Mouse (Mus musculus): ENCODE measurements around the gene Olfr651. TPM values are rescaled to one million over a fixed set of nuclear protein-coding genes. Genes with fewer than 3 reads are reported as not detected.

Gene Olfr651
- polyA plus RNA-seq, 1 experiment from 2014 or later, result not detected

Other genes starting within 250 kb of the Olfr651 start
- gene Trim12a, start 234.7 kb upstream of the Olfr651 start, polyA plus RNA-seq (2016; fragmentation: Nextera tagmentation; extraction: Ambion mirVana), result 4.8 and 6.9 TPM in 2 replicates
- gene Trim34b, start 220.7 kb upstream of the Olfr651 start, polyA plus RNA-seq (2016; fragmentation: Nextera tagmentation; extraction: Ambion mirVana), result 0.09 TPM in 1 of 2 replicates, not detected in the other
- gene Trim12c, start 196.8 kb upstream of the Olfr651 start, polyA plus RNA-seq (2016; fragmentation: Nextera tagmentation; extraction: Ambion mirVana), result 1.2 and 1.6 TPM in 2 replicates
- not detected in 2 replicates for gene Trim30b, start 180.2 kb upstream of the Olfr651 start, polyA plus RNA-seq (2016; fragmentation: Nextera tagmentation; extraction: Ambion mirVana)
- not detected in 2 replicates for gene Trim30c, start 149.3 kb upstream of the Olfr651 start, polyA plus RNA-seq (2016; fragmentation: Nextera tagmentation; extraction: Ambion mirVana)
- gene Trim30a, start 84.9 kb upstream of the Olfr651 start, polyA plus RNA-seq (2016; fragmentation: Nextera tagmentation; extraction: Ambion mirVana), result 0.44 and 0.59 TPM in 2 replicates
- 0.09 and 0.13 TPM in 2 replicates for gene Trim30d, start 42.3 kb upstream of the Olfr651 start, polyA plus RNA-seq (2016; fragmentation: Nextera tagmentation; extraction: Ambion mirVana)
- gene Olfr652, start 10.8 kb downstream of the Olfr651 start, polyA plus RNA-seq (2016; fragmentation: Nextera tagmentation; extraction: Ambion mirVana), result not detected in 2 replicates
- not detected in 2 replicates for gene Olfr653, start 27.2 kb downstream of the Olfr651 start, polyA plus RNA-seq (2016; fragmentation: Nextera tagmentation; extraction: Ambion mirVana)
- not detected in 2 replicates for gene Olfr654, start 36.9 kb downstream of the Olfr651 start, polyA plus RNA-seq (2016; fragmentation: Nextera tagmentation; extraction: Ambion mirVana)
- gene Olfr655, start 51.6 kb downstream of the Olfr651 start, polyA plus RNA-seq (2016; fragmentation: Nextera tagmentation; extraction: Ambion mirVana), result 0.07 TPM in 1 of 2 replicates, not detected in the other
- gene Olfr656, start 63.8 kb downstream of the Olfr651 start, polyA plus RNA-seq (2016; fragmentation: Nextera tagmentation; extraction: Ambion mirVana), result not detected in 2 replicates
- not detected in 2 replicates for gene Olfr657, start 74.7 kb downstream of the Olfr651 start, polyA plus RNA-seq (2016; fragmentation: Nextera tagmentation; extraction: Ambion mirVana)
- not detected in 2 replicates for gene Olfr658, start 97.2 kb downstream of the Olfr651 start, polyA plus RNA-seq (2016; fragmentation: Nextera tagmentation; extraction: Ambion mirVana)
- gene Olfr659, start 116.6 kb downstream of the Olfr651 start, polyA plus RNA-seq (2016; fragmentation: Nextera tagmentation; extraction: Ambion mirVana), result not detected in 2 replicates
- gene Olfr661, start 136.4 kb downstream of the Olfr651 start, polyA plus RNA-seq (2016; fragmentation: Nextera tagmentation; extraction: Ambion mirVana), result not detected in 2 replicates
- gene Usp17le, start 227.3 kb downstream of the Olfr651 start, polyA plus RNA-seq (2016; fragmentation: Nextera tagmentation; extraction: Ambion mirVana), result not detected in 2 replicates